Mouse (Mus musculus) cerebellum, adult 9-11 months (tissue): ENCODE measurements at regions not wholly inside any gene's neighbourhood (a gene's known extent, or its start where the extent isn't known, plus 50 kb on each side); places are given as distances from the start of the nearest gene placed in this dataset.

Experiments
- DNase-seq: peaks from one replicate; pipeline ENCODE4 v3.0.0; 2022

GRCm38 (mm10) chr7:138626061-138626460 is 219.8 kb upstream of the Ppp2r2d start:
- no peak for DNase-seq

GRCm38 (mm10) chr7:138620896-138621655 is 223.5 kb upstream of the Tcerg1l start:
- no peak for DNase-seq

GRCm38 (mm10) chr7:138620080-138620684 is 222.7 kb upstream of the Tcerg1l start:
- no peak for DNase-seq

GRCm38 (mm10) chr7:138616468-138616867 is 218.9 kb upstream of the Tcerg1l start:
- no peak for DNase-seq

- no peak for DNase-seq
Measured at GRCm38 (mm10) chr7:138609605-138610004, 212.1 kb upstream of the Tcerg1l start.

GRCm38 (mm10) chr7:138609124-138609523 is 211.6 kb upstream of the Tcerg1l start:
- DNase-seq, result no peak

GRCm38 (mm10) chr7:138606363-138606964 is 208.9 kb upstream of the Tcerg1l start:
- DNase-seq, result no peak

GRCm38 (mm10) chr7:138605923-138606322 is 208.4 kb upstream of the Tcerg1l start:
- no peak for DNase-seq

GRCm38 (mm10) chr7:138601749-138602148 is 204.2 kb upstream of the Tcerg1l start:
- DNase-seq, result no peak

- DNase-seq, result no peak
Measured at GRCm38 (mm10) chr7:138593344-138593743, 195.8 kb upstream of the Tcerg1l start.

- DNase-seq, result no peak
Measured at GRCm38 (mm10) chr7:138567352-138567751, 169.8 kb upstream of the Tcerg1l start.

- DNase-seq, result no peak
Measured at GRCm38 (mm10) chr7:138551629-138552028, 154.1 kb upstream of the Tcerg1l start.

- DNase-seq, result peak; percentile 18
Measured at GRCm38 (mm10) chr7:138547881-138548280, 150.4 kb upstream of the Tcerg1l start.

- no peak for DNase-seq
Measured at GRCm38 (mm10) chr7:138538048-138538831, 140.7 kb upstream of the Tcerg1l start.

- DNase-seq, result peak; percentile 24
Measured at GRCm38 (mm10) chr7:138526143-138526542, 128.6 kb upstream of the Tcerg1l start.

GRCm38 (mm10) chr7:138524936-138525335 is 127.4 kb upstream of the Tcerg1l start:
- no peak for DNase-seq

- no peak for DNase-seq
Measured at GRCm38 (mm10) chr7:138514171-138514570, 116.6 kb upstream of the Tcerg1l start.

GRCm38 (mm10) chr7:138505205-138505604 is 107.7 kb upstream of the Tcerg1l start:
- DNase-seq, result no peak

GRCm38 (mm10) chr7:138503986-138504385 is 106.5 kb upstream of the Tcerg1l start:
- DNase-seq, result no peak

- DNase-seq, result no peak
Measured at GRCm38 (mm10) chr7:138503016-138503415, 105.5 kb upstream of the Tcerg1l start.

- no peak for DNase-seq
Measured at GRCm38 (mm10) chr7:138501347-138502014, 104.0 kb upstream of the Tcerg1l start.

- no peak for DNase-seq
Measured at GRCm38 (mm10) chr7:138497771-138498170, 100.2 kb upstream of the Tcerg1l start.

GRCm38 (mm10) chr7:138497202-138497601 is 99.7 kb upstream of the Tcerg1l start:
- no peak for DNase-seq
